Mouse (Mus musculus) adipocyte (in vitro differentiated cells): ENCODE data around the gene Det1.

Source experiments
- DNase-seq: peaks from one replicate; pipeline ENCODE4 v3.0.0-alpha.2; 2016; ENCODE audit warnings: low spot score

Det1 gene

GRCm38 (mm10) chr7:78854051-78854450, 7.0 kb upstream of the Det1 start:
- no peak for DNase-seq

- peak; percentile 13 for DNase-seq
Measured at GRCm38 (mm10) chr7:78846066-78846716, 872 bp downstream of the Det1 start.

- DNase-seq, result no peak
Measured at GRCm38 (mm10) chr7:78841601-78842000, 5.5 kb downstream of the Det1 start.

GRCm38 (mm10) chr7:78837250-78837649, 9.8 kb downstream of the Det1 start:
- DNase-seq, result no peak

GRCm38 (mm10) chr7:78835656-78836055, 11.4 kb downstream of the Det1 start:
- no peak for DNase-seq

GRCm38 (mm10) chr7:78827749-78828362, 19.2 kb downstream of the Det1 start:
- no peak for DNase-seq

- no peak for DNase-seq
Measured at GRCm38 (mm10) chr7:78826682-78827385, 20.2 kb downstream of the Det1 start.

- DNase-seq, result no peak
Measured at GRCm38 (mm10) chr7:78818336-78818735, 28.7 kb downstream of the Det1 start.

- DNase-seq, result no peak
Measured at GRCm38 (mm10) chr7:78814766-78815165, 32.3 kb downstream of the Det1 start.

GRCm38 (mm10) chr7:78813791-78814190, 33.3 kb downstream of the Det1 start:
- DNase-seq, result peak; percentile 57

- no peak for DNase-seq
Measured at GRCm38 (mm10) chr7:78807192-78807591, 39.9 kb downstream of the Det1 start.

- no peak for DNase-seq
Measured at GRCm38 (mm10) chr7:78803841-78804240, 43.2 kb downstream of the Det1 start.

GRCm38 (mm10) chr7:78799730-78800496, 47.1 kb downstream of the Det1 start:
- no peak for DNase-seq

- DNase-seq, result peak; percentile 29
Measured at GRCm38 (mm10) chr7:78797843-78798455, 49.1 kb downstream of the Det1 start.

GRCm38 (mm10) chr7:78796624-78797023, 50.4 kb downstream of the Det1 start:
- DNase-seq, result no peak

- DNase-seq, result peak; percentile 45
Measured at GRCm38 (mm10) chr7:78794571-78795092, 52.4 kb downstream of the Det1 start.

GRCm38 (mm10) chr7:78793895-78794570, 53.0 kb downstream of the Det1 start:
- DNase-seq, result peak; percentile 28

GRCm38 (mm10) chr7:78791359-78792222, 55.5 kb downstream of the Det1 start:
- DNase-seq, result peak; percentile 74

GRCm38 (mm10) chr7:78787793-78788380, 59.2 kb downstream of the Det1 start:
- no peak for DNase-seq

GRCm38 (mm10) chr7:78785906-78786305, 61.2 kb downstream of the Det1 start:
- no peak for DNase-seq
